ENCODE assay signal across 12 mouse cellular contexts in genomic region chr1:127603697-127604631, GRCm38 (mm10).
DNase-seq lines count a peak whose midpoint lies in the region; ATAC-seq lines count a peak whose summit lies in the region.
"Had no signal": no experiment of that assay in that cellular context is flagged by ENCODE, and none has a peak within 500 bp of the region (broad histone marks: within the 10 kb centered on the region; RNA-seq: fewer than 3 reads in every experiment).

No protein-coding gene starts in this region.

- 49% methylated on average over 9 of the region's 9 CpGs for WGBS in neural tube, embryonic 12.5 days
- 38% methylated on average over 9 of the region's 9 CpGs for WGBS in forebrain, embryonic 13.5 days

- no peaks in the 10 kb centered on the region for H3K9me3 ChIP-seq in neural tube, embryonic 12.5 days
- H3K9me3 ChIP-seq in forebrain, embryonic 13.5 days (replicated peaks) = no peaks in the 10 kb centered on the region
- H3K9me3 ChIP-seq: liver, embryonic 13.5 days; megakaryocyte, embryonic 14.5 days had no signal

- H3K4me1 ChIP-seq in neural tube, embryonic 12.5 days = peaks cover 13% of the 10 kb centered on the region; the same call in 1 of the 2 replicates
- H3K4me1 ChIP-seq in forebrain, embryonic 13.5 days = peaks cover 12% of the 10 kb centered on the region
- H3K4me1 ChIP-seq: liver, embryonic 13.5 days had no signal

- ATAC-seq in neural tube, embryonic 12.5 days (ENCODE audit: low FRiP score, low read depth) = peak; percentile 48
- ATAC-seq in forebrain, embryonic 13.5 days = peak; percentile 82
- ATAC-seq in activated CD4-positive, CD25-positive, alpha-beta regulatory T cell, adult 4 months = no peak
- ATAC-seq: inflammation-experienced regulatory T-cells, adult 6 months had no signal

- H3K27me3 ChIP-seq in neural tube, embryonic 12.5 days (replicated peaks) = 0 out of 2 replicates have a peak, but pooled peaks cover 3% of the 10 kb centered on the region
- H3K27me3 ChIP-seq in forebrain, embryonic 13.5 days = no peaks in the 10 kb centered on the region
- H3K27me3 ChIP-seq: liver, embryonic 13.5 days; megakaryocyte, embryonic 14.5 days had no signal

- H3K36me3 ChIP-seq in neural tube, embryonic 12.5 days = no peaks in the 10 kb centered on the region
- H3K36me3 ChIP-seq in forebrain, embryonic 13.5 days (ENCODE audit: poor library complexity, severe bottlenecking) = no peaks in the 10 kb centered on the region
- H3K36me3 ChIP-seq: liver, embryonic 13.5 days had no signal

- H3K4me2 ChIP-seq in neural tube, embryonic 12.5 days (replicated peaks) = no peak overlapping the region
- H3K4me2 ChIP-seq in forebrain, embryonic 13.5 days = no peak overlapping the region
- H3K4me2 ChIP-seq: liver, embryonic 13.5 days had no signal

- no peak overlapping the region for H3K4me3 ChIP-seq in neural tube, embryonic 12.5 days
- no peak overlapping the region for H3K4me3 ChIP-seq in forebrain, embryonic 13.5 days
- H3K4me3 ChIP-seq: liver, embryonic 13.5 days; megakaryocyte, embryonic 14.5 days had no signal

- no peak overlapping the region for H3K27ac ChIP-seq in neural tube, embryonic 12.5 days
- peak overlapping the region; percentile 37; the same call in 1 of the 2 replicates for H3K27ac ChIP-seq in forebrain, embryonic 13.5 days
- H3K27ac ChIP-seq: liver, embryonic 13.5 days had no signal

- no peak overlapping the region for H3K9ac ChIP-seq in neural tube, embryonic 12.5 days
- H3K9ac ChIP-seq in forebrain, embryonic 13.5 days = no peak overlapping the region
- H3K9ac ChIP-seq: liver, embryonic 13.5 days had no signal

- no peak for DNase-seq in neural tube, embryonic 10.5 days (ENCODE audit: extremely low spot score, low spot score)
- DNase-seq in mesoderm, embryonic 11.5 days (ENCODE audit: low read depth, low spot score) = peak; percentile 28
- peak; percentile 30 for DNase-seq in retina, postnatal 1 day
- DNase-seq in frontal cortex, postnatal 25 days (ENCODE audit: low spot score in 2 of 2) = no peak
- DNase-seq: kidney, postnatal 14 days; liver, embryonic 13.5 days; thymus, postnatal 36 days had no signal

Comparison
In these comparisons a context has a peak if more than half of its experiments do, and no peak if none do; other contexts are left out.
1. DNase-seq: peak in mesoderm, embryonic 11.5 days (single experiment) and retina, postnatal 1 day (single experiment); none in neural tube, embryonic 10.5 days (single experiment) and frontal cortex, postnatal 25 days (0 of 2).